Mouse (Mus musculus) heart, embryonic 11.5 days (tissue): ENCODE measurements around the gene Pdcd1lg2. TPM values are rescaled to one million over a fixed set of nuclear protein-coding genes. Genes with fewer than 3 reads are reported as not detected.

Experiments
- ATAC-seq: fragments of 200-750 bp; cut with Nextera tagmentation; replicated peaks from 2 replicates; pipeline ENCODE4 v1.8.0; 2017; ENCODE audit warnings: moderate library complexity; ENCODE audit not compliant: insufficient number of reproducible peaks, low FRiP score, low TSS enrichment
- H3K27ac ChIP-seq: fragments of 300-500 bp; sonication (generic); 2 replicates; pipeline ENCODE4 v1.5.1; 2014; ENCODE audit warnings: mild to moderate bottlenecking, low read depth, low read length
- H3K27me3 ChIP-seq: fragments of 300-500 bp; sonication (generic); 2 replicates; pipeline ENCODE4 v1.6.1; 2014; ENCODE audit warnings: mild to moderate bottlenecking, low read length, mixed read lengths; ENCODE audit not compliant: control insufficient read depth, insufficient read depth
- H3K36me3 ChIP-seq: fragments of 300-500 bp; sonication (generic); 2 replicates; pipeline ENCODE4 v1.6.1; 2014; ENCODE audit warnings: mild to moderate bottlenecking, low read length, moderate library complexity, mixed read lengths; ENCODE audit not compliant: control insufficient read depth, insufficient read depth
- H3K4me1 ChIP-seq: fragments of 300-500 bp; sonication (generic); 2 replicates; pipeline ENCODE4 v1.6.1; 2014; ENCODE audit warnings: low read length; ENCODE audit not compliant: control insufficient read depth, insufficient read depth
- H3K4me2 ChIP-seq: fragments of 300-500 bp; sonication (generic); 2 replicates; pipeline ENCODE4 v1.6.1; 2014; ENCODE audit warnings: mild to moderate bottlenecking, moderate library complexity
- H3K4me3 ChIP-seq: fragments of 300-500 bp; sonication (generic); 2 replicates; pipeline ENCODE4 v1.5.1; 2014; ENCODE audit warnings: low read depth, low read length
- H3K9ac ChIP-seq: fragments of 300-500 bp; sonication (generic); 2 replicates; pipeline ENCODE4 v1.6.1; 2014; ENCODE audit warnings: mild to moderate bottlenecking, low read depth, low read length, moderate library complexity
- H3K9me3 ChIP-seq: fragments of 300-500 bp; sonication (generic); replicated peaks from 2 replicates; pipeline ENCODE4 v1.6.1; 2016; ENCODE audit warnings: low read length; ENCODE audit not compliant: control insufficient read depth
- WGBS: fragments of 180-500 bp; shearing (Covaris S2); extraction: QIAGEN DNeasy Blood & Tissue Kit; methylation state at CpG from one replicate; pipeline ENCODE4 v1.1.7; 2014; ENCODE audit not compliant: insufficient replicate concordance; 5-methylcytosine and 5-hydroxymethylcytosine counted together
- polyA plus RNA-seq: library from polyadenylated mRNA; unstranded; fragments of >200 nt; fragmentation: Nextera tagmentation; extraction: Ambion mirVana; gene quantifications from 2 replicates; pipeline ENCODE4 v1.2.1, GENCODE M21; 2014

The Pdcd1lg2 gene
- polyA plus RNA-seq, 1 experiment from 2014 or later = not detected

DNA sequence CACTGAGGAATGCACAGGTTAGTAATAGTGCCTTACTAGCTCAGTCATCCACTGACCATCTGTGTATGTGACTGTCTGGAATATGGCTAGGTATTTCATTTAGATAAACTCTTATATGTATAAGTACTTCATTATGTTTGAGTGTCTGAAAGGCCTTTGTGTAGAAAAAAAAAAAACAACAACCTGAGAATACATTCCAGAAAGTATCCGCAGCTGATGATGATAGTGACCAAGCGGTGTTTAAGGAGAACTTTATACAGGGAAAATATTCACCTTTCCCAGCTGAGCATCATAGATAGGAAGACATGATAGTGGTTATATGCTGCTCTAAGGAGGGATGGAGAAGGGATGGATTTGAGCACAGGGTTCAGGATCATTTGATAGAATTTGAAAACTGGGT lies 42.7 kb upstream of the Pdcd1lg2 start:
- Histone ChIP-seq H3K36me3 (no peaks in the 10 kb centered on the region), H3K9me3 (no peaks in the 10 kb centered on the region), H3K4me1 (no peaks in the 10 kb centered on the region), H3K9ac (no peak overlapping the region), H3K4me2 (no peak overlapping the region), H3K27me3 (peaks cover 4% of the 10 kb centered on the region; the same call in 1 of the 2 replicates), H3K27ac (no peak overlapping the region), H3K4me3 (no peak overlapping the region)
- no peak for ATAC-seq
- WGBS = 82% methylated on average over 2 of the region's 2 CpGs

DNA sequence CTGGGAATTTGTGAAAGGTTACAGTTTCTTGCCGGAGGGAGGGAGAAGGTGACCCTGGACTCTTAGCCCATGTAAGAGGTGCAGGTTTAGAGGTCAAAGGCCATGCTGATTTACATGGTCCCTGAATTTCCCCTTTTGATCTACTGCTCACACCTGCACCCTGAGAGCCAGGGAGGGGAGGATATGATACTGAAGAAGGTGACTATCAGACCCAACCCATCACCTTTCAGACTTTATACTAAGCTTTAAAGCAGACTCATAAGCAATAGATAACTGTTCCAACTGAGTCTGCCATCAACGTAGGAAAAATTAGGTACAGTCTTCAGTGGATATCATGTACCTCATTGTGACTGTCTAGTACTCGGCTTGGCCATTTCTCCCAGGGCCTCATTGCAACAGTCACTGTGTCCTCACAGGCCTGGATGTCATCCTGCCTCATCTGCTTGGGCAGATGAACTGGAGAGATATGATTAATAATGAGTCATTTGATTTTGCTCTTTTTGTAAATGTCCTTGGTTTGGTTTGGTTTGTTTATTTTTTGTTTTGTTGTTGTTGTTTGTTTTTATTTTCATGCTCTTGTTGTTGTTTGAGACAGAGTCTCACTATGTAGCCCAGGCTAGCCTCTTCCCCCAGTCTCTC lies 41.9 kb upstream of the Pdcd1lg2 start:
- H3K9me3 ChIP-seq = no peaks in the 10 kb centered on the region
- WGBS = 72% methylated on average over 3 of the region's 3 CpGs
- no peak overlapping the region for H3K4me3 ChIP-seq

DNA sequence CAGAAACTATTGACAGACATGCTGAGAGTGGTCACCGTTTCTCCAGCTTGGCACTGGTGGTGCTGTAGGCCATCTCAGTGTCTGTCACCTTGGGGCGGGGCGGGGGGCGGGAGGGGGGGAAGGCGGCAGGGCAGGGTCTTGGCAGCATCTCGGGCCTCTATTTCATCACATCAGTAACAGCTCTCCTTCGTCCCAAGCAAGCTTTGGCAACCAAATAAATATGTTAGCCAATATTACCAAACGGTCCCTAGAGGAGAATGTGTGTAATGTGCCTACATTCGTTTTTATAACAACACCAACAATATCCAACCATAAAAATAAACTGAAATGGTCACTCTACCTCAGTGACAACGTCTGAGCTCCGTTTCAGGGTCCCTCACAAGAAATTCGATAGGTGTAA lies 40.6 kb upstream of the Pdcd1lg2 start:
- no peaks in the 10 kb centered on the region for H3K4me1 ChIP-seq
- no peak for ATAC-seq
- no peaks in the 10 kb centered on the region for H3K36me3 ChIP-seq
- no peak overlapping the region for H3K4me2 ChIP-seq
- no peaks in the 10 kb centered on the region for H3K27me3 ChIP-seq
- H3K4me3 ChIP-seq = no peak overlapping the region
- no peak overlapping the region for H3K9ac ChIP-seq
- H3K27ac ChIP-seq = no peak overlapping the region
- H3K9me3 ChIP-seq = no peaks in the 10 kb centered on the region
- WGBS = 57% methylated on average over 12 of the region's 12 CpGs

More for the DNA sequence above, 41.9 kb upstream of the Pdcd1lg2 start:
- no peak for ATAC-seq
- Histone ChIP-seq H3K4me1 (no peaks in the 10 kb centered on the region), H3K36me3 (no peaks in the 10 kb centered on the region), H3K27ac (no peak overlapping the region), H3K9ac (no peak overlapping the region), H3K27me3 (peaks cover 4% of the 10 kb centered on the region; the same call in 1 of the 2 replicates), H3K4me2 (no peak overlapping the region)

DNA sequence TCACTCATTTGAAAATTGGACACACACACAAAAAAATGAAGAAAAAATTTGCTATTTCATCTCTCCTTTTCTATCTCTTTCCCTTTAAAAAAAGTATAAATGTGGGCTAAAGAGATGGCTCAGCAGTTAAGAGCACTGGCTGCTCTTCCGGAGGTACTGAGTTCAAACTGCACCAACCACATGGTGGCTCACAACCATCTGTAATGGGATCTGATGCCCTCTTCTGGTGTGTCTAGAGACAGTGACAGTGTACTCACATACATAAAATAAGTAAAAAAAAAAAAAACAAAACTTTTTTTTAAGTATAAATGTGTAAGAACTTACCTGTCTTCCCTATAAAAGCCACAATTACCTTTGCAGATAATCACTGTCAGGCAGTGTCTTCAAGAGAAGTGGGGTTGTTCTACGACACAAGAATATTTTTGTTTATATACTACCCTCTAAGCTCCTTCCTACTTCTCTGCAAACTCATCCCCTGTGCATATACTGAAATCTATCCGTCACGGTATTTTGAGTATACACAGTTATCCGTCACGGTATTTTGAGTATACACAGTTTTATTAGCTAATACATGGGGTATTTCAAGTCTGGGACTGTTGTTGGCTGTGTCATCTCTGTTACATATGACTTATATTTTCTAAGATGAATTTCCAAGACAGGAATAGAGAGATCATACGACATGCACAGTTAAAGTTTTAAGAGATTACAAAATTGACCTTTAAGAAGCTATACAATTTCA lies 40.0 kb upstream of the Pdcd1lg2 start:
- no peaks in the 10 kb centered on the region for H3K27me3 ChIP-seq
- H3K9me3 ChIP-seq = no peaks in the 10 kb centered on the region
- no peak overlapping the region for H3K4me2 ChIP-seq
- no peak for ATAC-seq
- no peak overlapping the region for H3K27ac ChIP-seq
- no peak overlapping the region for H3K4me3 ChIP-seq
- H3K36me3 ChIP-seq = no peaks in the 10 kb centered on the region
- WGBS = 84% methylated on average over 7 of the region's 7 CpGs
- no peak overlapping the region for H3K9ac ChIP-seq
- H3K4me1 ChIP-seq = no peaks in the 10 kb centered on the region

DNA sequence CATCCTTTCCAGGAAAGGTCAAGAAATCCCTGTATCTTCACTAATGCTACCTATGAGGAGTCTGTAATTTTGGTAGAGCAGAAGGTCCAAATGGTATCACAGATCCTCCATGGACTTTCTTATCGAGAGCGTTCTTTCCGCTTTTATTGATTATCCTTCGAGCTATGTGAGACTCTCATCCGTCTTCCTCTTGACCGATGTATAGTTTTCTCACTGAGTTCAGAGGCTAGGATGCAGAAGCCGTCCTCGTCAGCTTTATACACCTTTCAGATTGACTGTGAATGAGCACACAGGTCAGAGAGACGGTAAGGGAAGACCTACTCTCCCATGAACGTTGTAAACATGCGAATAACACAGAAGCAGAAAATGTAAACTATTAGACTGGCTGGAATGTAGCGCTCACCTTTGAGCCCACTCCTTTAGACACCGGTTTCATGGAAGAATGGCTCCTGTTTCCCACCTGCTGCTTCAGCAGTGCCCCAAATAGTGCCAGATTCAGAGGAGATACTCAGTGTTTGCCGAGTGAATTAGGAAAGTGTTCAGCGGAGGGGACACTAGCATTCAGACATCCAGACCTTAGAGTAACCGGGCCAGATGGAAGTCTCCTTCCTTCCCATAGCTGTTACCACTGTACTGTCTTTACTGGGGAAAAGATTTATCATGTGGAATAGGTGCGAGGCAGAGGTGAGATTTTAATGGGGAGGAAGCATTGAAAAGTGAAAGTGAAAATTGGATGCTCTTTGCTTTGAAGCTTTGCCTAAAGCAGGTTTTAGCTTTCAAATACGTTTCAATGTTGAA lies 39.2 kb upstream of the Pdcd1lg2 start:
- H3K4me2 ChIP-seq = no peak overlapping the region
- no peaks in the 10 kb centered on the region for H3K4me1 ChIP-seq
- WGBS = 78% methylated on average over 18 of the region's 18 CpGs
- no peaks in the 10 kb centered on the region for H3K9me3 ChIP-seq
- H3K27ac ChIP-seq = no peak overlapping the region
- no peaks in the 10 kb centered on the region for H3K27me3 ChIP-seq
- no peak for ATAC-seq
- no peaks in the 10 kb centered on the region for H3K36me3 ChIP-seq
- no peak overlapping the region for H3K4me3 ChIP-seq
- no peak overlapping the region for H3K9ac ChIP-seq

DNA sequence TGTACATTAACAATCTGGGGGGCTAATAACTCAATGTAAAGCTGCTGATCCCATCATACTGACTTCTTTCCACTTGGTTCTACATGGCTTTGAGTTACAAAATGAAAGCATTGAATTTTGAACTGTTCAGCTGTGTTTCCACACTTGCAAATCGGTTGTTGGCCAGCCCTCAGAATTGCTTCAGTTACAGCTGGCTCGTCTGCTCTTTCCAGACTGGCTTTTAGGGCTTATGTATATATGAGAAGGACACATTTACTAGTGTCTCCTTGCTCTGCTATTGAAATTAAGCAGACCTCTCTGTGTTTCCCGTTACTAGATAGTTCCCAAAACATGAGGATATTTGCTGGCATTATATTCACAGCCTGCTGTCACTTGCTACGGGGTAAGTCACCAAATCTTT lies 38.6 kb upstream of the Pdcd1lg2 start:
- Histone ChIP-seq H3K4me2 (no peak overlapping the region), H3K4me3 (no peak overlapping the region), H3K9ac (no peak overlapping the region), H3K4me1 (no peaks in the 10 kb centered on the region), H3K27ac (no peak overlapping the region), H3K9me3 (no peaks in the 10 kb centered on the region), H3K27me3 (no peaks in the 10 kb centered on the region), H3K36me3 (no peaks in the 10 kb centered on the region)
- 61% methylated on average over 4 of the region's 4 CpGs for WGBS
- no peak for ATAC-seq

DNA sequence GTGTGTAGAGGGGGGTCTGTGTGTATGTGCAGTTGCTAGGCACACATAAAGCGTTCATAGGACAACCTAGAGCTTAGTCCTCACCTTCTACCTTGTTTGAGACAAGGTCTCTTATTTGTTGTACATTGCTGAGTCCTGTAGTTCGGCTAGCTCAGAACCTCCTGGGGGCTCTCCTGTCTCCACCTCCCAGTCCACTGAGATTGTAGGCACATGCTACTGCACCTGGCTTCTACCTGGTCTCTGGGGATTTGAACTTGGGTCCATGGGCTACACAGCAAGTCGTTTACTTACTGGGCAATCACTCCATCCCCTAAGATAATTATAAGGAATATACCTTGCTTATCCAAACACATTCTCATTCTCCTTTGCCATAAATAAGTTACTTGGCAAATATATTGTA lies 38.1 kb upstream of the Pdcd1lg2 start:
- H3K36me3 ChIP-seq = no peaks in the 10 kb centered on the region
- no peak overlapping the region for H3K4me3 ChIP-seq
- no peaks in the 10 kb centered on the region for H3K27me3 ChIP-seq
- H3K27ac ChIP-seq = no peak overlapping the region
- no peaks in the 10 kb centered on the region for H3K4me1 ChIP-seq
- H3K4me2 ChIP-seq = no peak overlapping the region
- ATAC-seq = no peak
- WGBS = 81% methylated on average over 3 of the region's 3 CpGs
- H3K9ac ChIP-seq = no peak overlapping the region
- H3K9me3 ChIP-seq = no peaks in the 10 kb centered on the region

DNA sequence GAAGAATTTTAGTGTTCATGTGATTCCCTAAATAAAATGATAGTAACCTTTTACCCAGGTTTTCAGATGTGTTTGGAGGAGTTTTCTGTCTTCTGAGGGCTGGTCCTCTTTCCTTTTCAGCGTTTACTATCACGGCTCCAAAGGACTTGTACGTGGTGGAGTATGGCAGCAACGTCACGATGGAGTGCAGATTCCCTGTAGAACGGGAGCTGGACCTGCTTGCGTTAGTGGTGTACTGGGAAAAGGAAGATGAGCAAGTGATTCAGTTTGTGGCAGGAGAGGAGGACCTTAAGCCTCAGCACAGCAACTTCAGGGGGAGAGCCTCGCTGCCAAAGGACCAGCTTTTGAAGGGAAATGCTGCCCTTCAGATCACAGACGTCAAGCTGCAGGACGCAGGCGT lies 37.3 kb upstream of the Pdcd1lg2 start:
- H3K9ac ChIP-seq = 0 out of 2 replicates have a peak overlapping the region, but pooled peaks have one; percentile 22

More for the DNA sequence above, 37.3 kb upstream of the Pdcd1lg2 start:
- Histone ChIP-seq H3K27ac (no peak overlapping the region), H3K36me3 (no peaks in the 10 kb centered on the region), H3K9me3 (no peaks in the 10 kb centered on the region), H3K4me2 (peak overlapping the region; percentile 48), H3K27me3 (no peaks in the 10 kb centered on the region), H3K4me3 (no peak overlapping the region), H3K4me1 (no peaks in the 10 kb centered on the region)
- 42% methylated on average over 11 of the region's 11 CpGs for WGBS
- no peak for ATAC-seq
